In the genomic region with DNA sequence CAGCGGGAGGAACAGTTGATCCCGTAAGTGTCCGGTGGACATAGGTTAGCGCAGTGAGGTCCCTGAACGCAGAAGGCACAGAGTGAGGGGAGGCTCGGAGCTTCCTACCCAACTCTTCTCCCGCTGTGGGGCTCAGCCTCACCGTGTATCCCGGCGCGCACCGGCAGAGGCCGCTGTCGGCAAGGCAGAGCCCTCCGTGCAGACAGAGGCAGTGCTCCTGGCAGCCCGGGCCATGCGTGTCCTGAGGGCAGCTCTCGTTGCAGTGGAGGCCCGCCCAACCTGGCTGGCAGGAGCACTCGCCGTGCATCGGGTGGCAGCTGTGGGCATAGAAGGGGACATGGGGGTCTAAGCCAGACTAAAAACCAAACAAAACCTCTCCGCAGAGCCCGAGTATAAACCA, we compare ENCODE assay signal across 8 mouse cellular contexts. TPM values are rescaled to one million over a fixed set of nuclear protein-coding genes. Genes with fewer than 3 reads are reported as not detected.
DNase-seq lines count a peak whose midpoint lies in the region; ATAC-seq lines count a peak whose summit lies in the region.

No protein-coding gene starts in this region.

- H3K4me3 ChIP-seq in forebrain, embryonic 16.5 days (replicated peaks; ENCODE audit: low read length) = peak overlapping the region; percentile 40
- no peak overlapping the region for H3K4me3 ChIP-seq in liver, embryonic 15.5 days (replicated peaks)
- 0 out of 2 replicates have a peak overlapping the region, but pooled peaks have one; percentile 7 for H3K4me3 ChIP-seq in neural tube, embryonic 12.5 days
- no peak overlapping the region for H3K4me3 ChIP-seq in stomach, embryonic 15.5 days (replicated peaks)

- H3K27ac ChIP-seq in forebrain, embryonic 16.5 days (ENCODE audit: low read length) = no peak overlapping the region
- H3K27ac ChIP-seq in liver, embryonic 15.5 days (replicated peaks) = no peak overlapping the region
- H3K27ac ChIP-seq in neural tube, embryonic 12.5 days = no peak overlapping the region
- no peak overlapping the region for H3K27ac ChIP-seq in stomach, embryonic 15.5 days

- 3% methylated on average over 24 of the region's 24 CpGs for WGBS in forebrain, embryonic 16.5 days
- WGBS in liver, embryonic 15.5 days (ENCODE audit: insufficient replicate concordance) = 15% methylated on average over 24 of the region's 24 CpGs
- 5% methylated on average over 24 of the region's 24 CpGs for WGBS in neural tube, embryonic 12.5 days
- 4% methylated on average over 24 of the region's 24 CpGs for WGBS in stomach, embryonic 15.5 days

- peak; percentile 94 for ATAC-seq in forebrain, embryonic 16.5 days
- ATAC-seq in liver, embryonic 15.5 days (ENCODE audit: insufficient read depth) = no peak
- peak; percentile 84 for ATAC-seq in neural tube, embryonic 12.5 days (ENCODE audit: low FRiP score, low read depth)
- ATAC-seq in stomach, embryonic 15.5 days (ENCODE audit: insufficient read depth, low FRiP score, low read depth) = peak; percentile 80

- H3K4me2 ChIP-seq in forebrain, embryonic 16.5 days (ENCODE audit: low read length) = peak overlapping the region; percentile 61
- peak overlapping the region; percentile 24; the same call in 1 of the 2 replicates for H3K4me2 ChIP-seq in liver, embryonic 15.5 days
- H3K4me2 ChIP-seq in neural tube, embryonic 12.5 days (replicated peaks) = peak overlapping the region; percentile 50
- peak overlapping the region; percentile 38 for H3K4me2 ChIP-seq in stomach, embryonic 15.5 days

- H3K27me3 ChIP-seq in forebrain, embryonic 16.5 days (replicated peaks; ENCODE audit: control insufficient read depth, insufficient read depth, low read length) = 0 out of 2 replicates have a peak, but pooled peaks cover 2% of the 10 kb centered on the region
- H3K27me3 ChIP-seq in liver, embryonic 15.5 days = no peaks in the 10 kb centered on the region
- peaks cover 10% of the 10 kb centered on the region for H3K27me3 ChIP-seq in neural tube, embryonic 12.5 days (replicated peaks)
- H3K27me3 ChIP-seq in stomach, embryonic 15.5 days (replicated peaks) = no peaks in the 10 kb centered on the region

- DNase-seq in CD8-positive naive resting alpha-beta T cell, adult 2 months (ENCODE audit: low read depth in 2 of 2, low spot score in 2 of 2) = peak; percentile 81 to 84
- DNase-seq in cerebellum, adult 11 months = peak; percentile 74
- peak; percentile 90 to 95 for DNase-seq in heart, postnatal 14 days
- DNase-seq in kidney, postnatal 4 days = peak; percentile 95 to 96

- no peaks in the 10 kb centered on the region for H3K36me3 ChIP-seq in forebrain, embryonic 16.5 days (ENCODE audit: control insufficient read depth, insufficient read depth)
- no peaks in the 10 kb centered on the region for H3K36me3 ChIP-seq in liver, embryonic 15.5 days (replicated peaks)
- H3K36me3 ChIP-seq in neural tube, embryonic 12.5 days = no peaks in the 10 kb centered on the region
- peaks cover 7% of the 10 kb centered on the region; the same call in 1 of the 2 replicates for H3K36me3 ChIP-seq in stomach, embryonic 15.5 days

- H3K4me1 ChIP-seq in forebrain, embryonic 16.5 days (replicated peaks; ENCODE audit: control insufficient read depth, insufficient read depth, low read length) = peaks cover 7% of the 10 kb centered on the region; the same call in 1 of the 2 replicates
- H3K4me1 ChIP-seq in liver, embryonic 15.5 days (replicated peaks) = 0 out of 2 replicates have a peak, but pooled peaks cover 4% of the 10 kb centered on the region
- H3K4me1 ChIP-seq in neural tube, embryonic 12.5 days = peaks cover 11% of the 10 kb centered on the region
- H3K4me1 ChIP-seq in stomach, embryonic 15.5 days = peaks cover 12% of the 10 kb centered on the region

- H3K9me3 ChIP-seq in forebrain, embryonic 16.5 days (ENCODE audit: control insufficient read depth, low read length) = no peaks in the 10 kb centered on the region
- H3K9me3 ChIP-seq in liver, embryonic 15.5 days (replicated peaks) = no peaks in the 10 kb centered on the region
- H3K9me3 ChIP-seq in neural tube, embryonic 12.5 days = no peaks in the 10 kb centered on the region
- H3K9me3 ChIP-seq in stomach, embryonic 15.5 days = no peaks in the 10 kb centered on the region

- peak overlapping the region; percentile 58 for H3K9ac ChIP-seq in forebrain, embryonic 16.5 days (replicated peaks; ENCODE audit: low read depth, low read length)
- no peak overlapping the region for H3K9ac ChIP-seq in liver, embryonic 15.5 days
- 0 out of 2 replicates have a peak overlapping the region, but pooled peaks have one; percentile 1 for H3K9ac ChIP-seq in neural tube, embryonic 12.5 days
- H3K9ac ChIP-seq in stomach, embryonic 15.5 days = no peak overlapping the region

- intact Hi-C loops in heart, postnatal 14 days (cut with DNase I) = loop anchor here (2.0 to 5.0 kb wide), 2 partner anchors 15 to 61 kb away; no protein-coding TSS in a partner anchor

RNA-seq across cellular contexts. Expression of a gene that starts 7.5 kb away (rescaled TPM):
- polyA plus RNA-seq in forebrain, embryonic 16.5 days (2015; fragmentation: Nextera tagmentation; extraction: Ambion mirVana) = 0.71 and 0.92 TPM in 2 replicates
- under 1 TPM; 0.44 to 0.48 TPM for total RNA-seq in heart, postnatal 14 days (2021)
- 0.15 and 0.18 TPM in 2 replicates for polyA plus RNA-seq in liver, embryonic 15.5 days (2015; fragmentation: Nextera tagmentation; extraction: Ambion mirVana)
- polyA plus RNA-seq in neural tube, embryonic 12.5 days (2016; fragmentation: Nextera tagmentation; extraction: Ambion mirVana) = 0.33 and 0.53 TPM in 2 replicates
- 0.37 and 0.53 TPM in 2 replicates for polyA plus RNA-seq in stomach, embryonic 15.5 days (2015; fragmentation: Nextera tagmentation; extraction: Ambion mirVana)

RNA-seq across cellular contexts. Expression of a gene that starts 39.0 kb away (rescaled TPM):
- polyA plus RNA-seq in forebrain, embryonic 16.5 days (2015; fragmentation: Nextera tagmentation; extraction: Ambion mirVana) = 1.1 and 2.1 TPM in 2 replicates
- total RNA-seq in heart, postnatal 14 days (2021) = under 1 TPM; 0.29 to 0.31 TPM
- 0.20 and 0.26 TPM in 2 replicates for polyA plus RNA-seq in liver, embryonic 15.5 days (2015; fragmentation: Nextera tagmentation; extraction: Ambion mirVana)
- 93.8 and 141 TPM in 2 replicates for polyA plus RNA-seq in neural tube, embryonic 12.5 days (2016; fragmentation: Nextera tagmentation; extraction: Ambion mirVana)
- 1.9 and 2.2 TPM in 2 replicates for polyA plus RNA-seq in stomach, embryonic 15.5 days (2015; fragmentation: Nextera tagmentation; extraction: Ambion mirVana)

RNA-seq across cellular contexts. Expression of a gene that starts 40.8 kb away (rescaled TPM):
- polyA plus RNA-seq in forebrain, embryonic 16.5 days (2015; fragmentation: Nextera tagmentation; extraction: Ambion mirVana) = 0.52 and 0.57 TPM in 2 replicates
- under 1 TPM; 0.24 TPM for total RNA-seq in heart, postnatal 14 days (2021)
- 0.01 TPM in 1 of 2 replicates, not detected in the other for polyA plus RNA-seq in liver, embryonic 15.5 days (2015; fragmentation: Nextera tagmentation; extraction: Ambion mirVana)
- 1.4 and 1.9 TPM in 2 replicates for polyA plus RNA-seq in neural tube, embryonic 12.5 days (2016; fragmentation: Nextera tagmentation; extraction: Ambion mirVana)
- polyA plus RNA-seq in stomach, embryonic 15.5 days (2015; fragmentation: Nextera tagmentation; extraction: Ambion mirVana) = 0.59 and 0.89 TPM in 2 replicates

Comparison
In these comparisons a context has a peak if more than half of its experiments do, and no peak if none do; other contexts are left out.
1. H3K4me3 ChIP-seq: peak in forebrain, embryonic 16.5 days (single experiment) and neural tube, embryonic 12.5 days (single experiment); none in liver, embryonic 15.5 days (single experiment) and stomach, embryonic 15.5 days (single experiment).
2. H3K9ac ChIP-seq: peak in forebrain, embryonic 16.5 days (single experiment) and neural tube, embryonic 12.5 days (single experiment); none in liver, embryonic 15.5 days (single experiment) and stomach, embryonic 15.5 days (single experiment).
3. RNA of a gene that starts 39.0 kb away (polyA plus RNA-seq): 93.8 to 141 TPM in neural tube, embryonic 12.5 days; 1.9 to 2.2 TPM in stomach, embryonic 15.5 days, 1.1 to 2.1 TPM in forebrain, embryonic 16.5 days and 0.20 to 0.26 TPM in liver, embryonic 15.5 days; every median in the first group is over 10 times any median in the second.
4. Peak in every context shown above with its lines, with median percentiles within 50 percentile points of each other: DNase-seq and H3K4me2 ChIP-seq.